Mouse (Mus musculus): ENCODE data around the gene Hectd2. TPM values are rescaled to one million over a fixed set of nuclear protein-coding genes. Genes with fewer than 3 reads are reported as not detected.

Hectd2 gene
- polyA plus RNA-seq (2015; fragmentation: Illumina TruSeq; extraction: RNeasy Lipid Tissue Mini Kit (QIAGEN cat#74804); ENCODE audit: low read depth, low replicate concordance): 13.2 TPM

GRCm38 (mm10) chr19:36554046-36554784, at the start of gene Hectd2:
TSS of gene Hectd2 (plus strand) at chr19:36554639.

Other genes with a start within 250 kb of the Hectd2 start
- 15.8 TPM for gene Pcgf5, start 206.3 kb upstream of the Hectd2 start, polyA plus RNA-seq (2015; fragmentation: Illumina TruSeq; extraction: RNeasy Lipid Tissue Mini Kit (QIAGEN cat#74804); ENCODE audit: low read depth, low replicate concordance)
- 51.6 TPM for gene Ppp1r3c, start 182.0 kb downstream of the Hectd2 start, polyA plus RNA-seq (2015; fragmentation: Illumina TruSeq; extraction: RNeasy Lipid Tissue Mini Kit (QIAGEN cat#74804); ENCODE audit: low read depth, low replicate concordance)